Mouse (Mus musculus) spleen, postnatal 4 days (tissue): ENCODE data around the gene Taar3.

Experiments
- DNase-seq, 2 experiments: peaks; one replicate each; pipeline ENCODE4 v3.0.0; 2022; ENCODE audit warnings: low spot score in 2 of 2

Taar3 gene

DNA sequence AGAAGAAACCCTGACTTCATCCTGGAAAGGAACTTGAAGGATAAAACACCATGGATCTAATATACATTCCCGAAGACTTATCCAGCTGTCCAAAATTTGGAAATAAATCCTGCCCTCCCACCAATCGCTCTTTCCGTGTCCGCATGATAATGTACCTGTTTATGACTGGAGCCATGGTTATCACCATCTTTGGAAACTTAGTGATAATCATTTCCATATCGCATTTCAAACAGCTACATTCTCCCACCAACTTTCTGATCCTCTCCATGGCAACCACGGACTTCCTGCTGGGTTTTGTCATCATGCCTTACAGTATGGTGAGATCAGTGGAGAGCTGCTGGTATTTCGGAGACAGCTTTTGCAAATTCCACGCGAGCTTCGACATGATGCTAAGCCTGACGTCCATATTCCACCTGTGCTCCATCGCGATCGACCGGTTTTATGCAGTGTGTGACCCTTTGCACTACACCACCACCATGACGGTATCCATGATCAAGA lies at the start of gene Taar3:
TSS of gene Taar3 (plus strand) at position 51 of the 498 bp plus-strand sequence.
- no peak for DNase-seq

- no peak for DNase-seq
These were observed 48.2 kb upstream of the Taar3 start for GRCm38 (mm10) chr10:23901119-23901518.

- no peak for DNase-seq
These were observed 43.7 kb upstream of the Taar3 start for GRCm38 (mm10) chr10:23905661-23906060.

- DNase-seq = no peak
These were observed 29.3 kb upstream of the Taar3 start, which contains the start of gene Taar1 for GRCm38 (mm10) chr10:23920056-23920455. Gene Taar1 (plus strand): TSS chr10:23920356.

- no peak for DNase-seq
These were observed 26.9 kb upstream of the Taar3 start for GRCm38 (mm10) chr10:23922468-23922867.

- no peak for DNase-seq
These were observed 25.4 kb upstream of the Taar3 start for GRCm38 (mm10) chr10:23923941-23924340.

DNA sequence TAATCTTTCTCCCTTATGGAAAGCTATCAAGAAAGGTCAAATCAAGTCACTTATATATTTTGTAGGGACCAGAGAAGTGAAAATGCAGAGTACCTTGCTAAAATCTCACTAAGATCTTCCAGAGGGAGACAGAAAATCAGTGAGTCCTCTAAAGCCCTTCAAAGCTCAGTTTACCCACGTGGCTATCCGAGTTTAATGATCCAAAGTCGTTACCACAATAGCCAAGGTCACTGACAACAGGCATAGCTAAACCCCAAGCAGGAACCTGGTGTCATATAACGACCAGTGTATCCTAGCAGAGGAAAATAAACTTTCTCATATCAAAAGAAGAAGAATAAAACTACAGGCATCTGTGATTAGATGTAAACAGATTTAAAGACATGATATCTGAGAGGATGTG lies 11.7 kb upstream of the Taar3 start:
- no peak for DNase-seq

DNA sequence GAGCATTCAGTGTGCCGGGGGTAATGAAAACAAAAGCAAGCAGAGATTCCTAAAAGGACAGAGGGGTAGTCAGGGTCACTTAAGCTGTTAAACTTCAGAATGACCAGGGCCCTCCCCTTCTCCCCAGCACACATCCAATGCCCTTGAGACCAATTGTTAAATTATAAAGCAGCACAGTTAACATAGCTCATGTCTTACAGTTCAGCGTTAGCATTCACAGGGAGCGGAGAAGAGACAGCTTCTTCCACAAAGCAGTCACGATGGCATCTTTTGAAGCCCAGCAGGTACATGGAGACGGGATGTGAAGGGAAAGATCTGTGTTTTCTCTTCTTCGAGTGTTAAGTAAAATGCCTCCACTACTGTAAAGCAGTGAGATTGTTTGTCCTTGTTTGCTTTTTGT lies 11.0 kb upstream of the Taar3 start, which contains the start of gene Taar2:
TSS of gene Taar2 (plus strand) at position 261 of the 400 bp plus-strand sequence.
- DNase-seq = no peak

- DNase-seq = no peak
These were observed 6.9 kb upstream of the Taar3 start for GRCm38 (mm10) chr10:23942465-23942864.

DNA sequence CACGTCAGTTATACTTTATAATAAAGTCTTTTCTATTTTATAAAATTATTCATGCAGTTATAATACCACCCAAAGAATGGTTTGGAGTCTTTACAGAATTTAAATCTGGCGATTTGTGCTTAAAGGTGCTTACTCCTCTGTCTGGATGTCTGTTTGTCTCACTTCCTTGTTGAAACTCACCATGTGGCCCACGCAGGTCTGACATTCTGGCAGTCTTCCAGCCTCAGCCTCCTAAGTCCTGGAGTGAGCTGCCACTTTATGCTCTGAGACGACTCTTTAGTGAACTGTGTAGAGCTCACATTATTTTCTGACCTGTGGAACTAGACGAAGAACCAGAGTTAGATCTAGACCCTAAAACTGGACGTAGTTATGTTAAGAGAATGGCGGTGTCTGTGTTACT lies 1.3 kb upstream of the Taar3 start:
- no peak for DNase-seq

- no peak for DNase-seq
These were observed 2.4 kb downstream of the Taar3 start for GRCm38 (mm10) chr10:23951714-23952113.

GRCm38 (mm10) chr10:23959071-23959470 lies 9.7 kb downstream of the Taar3 start:
- DNase-seq = no peak

DNA sequence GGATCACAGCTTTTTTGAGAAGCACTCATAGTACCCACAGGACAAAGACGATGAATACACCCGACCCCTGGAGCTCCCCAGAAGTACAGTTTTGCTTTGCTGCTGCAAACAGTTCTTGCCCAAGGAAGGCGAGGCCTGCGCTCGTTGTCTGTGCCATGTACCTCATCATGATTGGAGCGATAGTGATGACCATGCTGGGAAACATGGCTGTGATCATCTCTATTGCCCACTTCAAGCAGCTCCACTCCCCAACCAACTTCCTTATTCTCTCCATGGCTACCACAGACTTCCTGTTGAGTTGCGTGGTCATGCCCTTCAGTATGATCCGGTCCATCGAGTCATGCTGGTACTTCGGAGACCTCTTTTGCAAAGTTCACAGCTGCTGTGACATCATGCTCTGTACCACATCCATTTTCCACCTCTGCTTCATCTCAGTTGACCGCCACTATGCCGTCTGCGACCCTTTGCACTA lies 11.1 kb downstream of the Taar3 start, which contains the start of gene Taar4:
TSS of gene Taar4 (plus strand) at position 51 of the 472 bp plus-strand sequence.
- peak in 1 of 2 experiments; percentile 43 for DNase-seq

DNA sequence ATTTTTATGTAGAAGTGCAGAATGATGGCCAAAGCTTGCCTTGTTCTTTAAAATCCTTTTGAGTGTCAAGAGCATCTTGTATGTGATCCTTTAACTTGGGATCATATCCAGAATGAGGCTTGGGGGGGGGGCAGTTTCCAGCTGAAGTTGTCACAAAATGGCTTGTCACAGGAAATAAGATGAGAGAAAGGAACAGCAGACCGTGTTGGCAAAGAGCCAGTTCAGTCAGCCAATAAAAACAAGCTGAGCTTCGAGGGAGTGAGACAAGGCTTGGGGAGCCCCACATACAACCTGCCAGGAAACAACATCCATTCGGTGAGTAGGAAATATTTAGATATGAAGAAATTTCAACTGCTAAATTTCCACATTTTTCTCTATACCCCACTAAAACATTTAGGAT lies 14.1 kb downstream of the Taar3 start:
- peak in 1 of 2 experiments; percentile 29 for DNase-seq

DNA sequence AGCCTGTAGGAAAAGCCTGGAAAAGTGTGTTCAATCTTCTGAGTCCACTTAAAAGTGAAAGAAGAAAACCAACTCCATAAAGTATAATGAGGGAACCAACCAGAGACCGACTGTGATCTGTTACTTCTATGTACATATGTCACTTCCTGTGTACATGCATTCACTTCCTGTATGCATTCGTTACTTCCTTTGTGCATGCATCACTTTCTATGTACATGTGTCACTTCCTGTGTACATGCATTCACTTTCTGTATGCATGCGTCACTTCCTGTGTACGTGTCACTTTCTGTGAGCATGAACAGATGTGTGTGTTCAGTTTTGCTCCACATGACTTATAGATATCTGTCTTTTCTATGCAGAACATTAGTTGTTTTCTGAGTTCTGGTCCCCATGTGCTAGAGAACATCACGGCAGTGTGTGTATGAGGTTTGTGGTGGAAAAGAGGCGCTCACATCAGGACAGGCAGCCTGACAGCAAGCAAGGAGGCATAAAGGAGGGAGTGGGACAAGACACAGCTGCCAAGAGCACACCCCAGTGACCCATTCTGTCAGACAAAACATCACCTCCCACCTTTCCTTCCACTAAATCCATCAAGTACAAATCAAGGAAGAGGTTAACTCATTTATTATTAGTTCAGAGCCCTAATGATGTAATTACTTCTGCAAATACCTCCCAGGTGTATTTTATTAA lies 15.7 kb downstream of the Taar3 start:
- DNase-seq = no peak

- DNase-seq = peak in 1 of 2 experiments; percentile 54
These were observed 21.4 kb downstream of the Taar3 start, which contains the start of gene Taar5 for GRCm38 (mm10) chr10:23970656-23971165. Gene Taar5 (plus strand): TSS chr10:23970706.

GRCm38 (mm10) chr10:23971256-23971655 lies 21.9 kb downstream of the Taar3 start:
- DNase-seq = peak in 1 of 2 experiments; percentile 37

DNA sequence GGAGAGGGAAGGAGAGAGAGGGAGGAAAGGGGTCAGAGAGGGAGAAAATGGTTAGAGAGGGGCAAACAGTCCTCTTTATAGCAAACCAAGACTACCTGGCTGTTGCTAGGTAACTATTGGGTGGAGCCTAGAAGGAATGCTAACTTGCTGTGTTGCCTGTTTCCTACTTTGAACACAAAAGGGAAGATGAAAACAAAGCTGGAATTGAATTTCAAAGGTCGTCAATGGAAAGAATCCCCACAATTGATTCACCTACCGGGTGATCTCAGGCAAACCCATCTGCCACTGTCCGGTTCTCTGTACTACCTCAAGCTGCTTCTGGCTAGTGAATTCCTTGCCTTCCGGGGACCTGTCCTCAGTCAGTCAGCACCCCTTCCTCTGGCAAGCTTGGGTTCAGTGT lies 28.6 kb downstream of the Taar3 start:
- no peak for DNase-seq

DNA sequence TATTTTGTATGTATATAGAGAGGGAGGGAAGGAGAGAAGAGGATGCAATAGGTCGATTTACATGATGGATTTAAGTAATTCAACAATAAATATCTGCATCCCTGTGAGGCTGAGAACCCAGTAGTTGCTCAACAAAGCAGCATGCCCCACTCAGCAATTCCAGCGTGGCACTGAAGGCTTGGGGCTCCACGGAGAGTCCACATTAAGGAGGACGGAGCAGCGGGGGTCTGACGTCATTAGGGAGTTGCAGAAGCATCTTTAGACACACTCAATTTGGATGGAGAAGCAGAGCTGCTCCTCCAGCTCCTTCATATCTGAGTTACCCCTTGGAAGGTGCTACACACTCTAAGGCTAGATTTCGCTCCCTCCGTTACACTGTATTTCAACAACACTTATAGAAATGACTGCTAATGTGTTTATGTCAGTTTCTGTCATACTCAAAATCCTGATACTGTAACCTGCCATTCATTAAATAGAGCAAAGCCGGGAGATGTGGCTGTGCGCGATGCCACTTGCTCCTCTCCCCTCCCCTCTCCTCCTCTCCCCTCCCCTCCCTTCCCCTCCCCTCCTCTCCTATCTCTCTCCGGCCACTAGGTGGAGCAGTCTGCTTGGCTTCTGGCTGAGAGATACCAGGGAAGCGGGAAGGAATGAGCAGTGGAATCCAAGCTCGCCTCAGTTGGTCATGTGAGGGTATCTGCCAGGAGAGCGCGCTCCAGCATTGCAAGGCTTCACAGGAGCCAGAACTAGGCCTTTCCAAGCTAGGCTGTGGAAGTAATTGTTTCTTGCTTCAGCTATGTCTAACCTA lies 29.7 kb downstream of the Taar3 start:
- peak; percentile 51 to 78 for DNase-seq

GRCm38 (mm10) chr10:23985546-23985945 lies 36.2 kb downstream of the Taar3 start, which contains the start of gene Taar6:
Gene Taar6 (minus strand): TSS chr10:23985646.
- no peak for DNase-seq

- DNase-seq = no peak
These were observed 37.1 kb downstream of the Taar3 start for GRCm38 (mm10) chr10:23986419-23986818.

DNA sequence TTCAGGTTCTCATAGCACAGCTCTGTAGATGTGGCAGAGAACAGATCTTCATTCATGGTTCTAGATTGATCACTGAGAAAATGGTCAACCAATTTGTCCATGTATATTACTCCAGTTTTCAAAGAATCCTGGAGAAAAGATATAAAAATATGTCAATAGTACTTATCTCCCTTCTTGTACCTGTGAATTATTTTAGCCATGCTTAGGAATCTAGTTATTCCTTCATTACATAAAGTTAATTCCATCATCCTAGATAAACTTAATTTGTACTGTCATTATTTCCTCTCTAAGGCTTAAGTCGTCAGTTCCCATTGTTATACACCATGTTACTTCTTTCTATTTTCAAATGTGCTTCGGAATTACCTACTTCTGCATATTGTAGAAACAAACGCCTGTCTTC lies 44.0 kb downstream of the Taar3 start, which contains the start of gene Taar7a:
TSS of gene Taar7a (minus strand) at position 101 of the 400 bp plus-strand sequence.
- DNase-seq = no peak
